Mouse (Mus musculus) stomach, embryonic 16.5 days (tissue): ENCODE measurements around the gene 2700097O09Rik. TPM values are rescaled to one million over a fixed set of nuclear protein-coding genes. Genes with fewer than 3 reads are reported as not detected.

Source experiments
- ATAC-seq: fragments of 200-750 bp; cut with Nextera tagmentation; 2 replicates; pipeline ENCODE4 v1.8.0; 2017; ENCODE audit warnings: moderate number of reproducible peaks, moderate TSS enrichment; ENCODE audit not compliant: insufficient read depth, low FRiP score
- H3K27ac ChIP-seq: fragments of 300-500 bp; sonication (generic); 2 replicates; pipeline ENCODE4 v1.5.1; 2014; ENCODE audit warnings: low read length
- H3K27me3 ChIP-seq: fragments of 300-500 bp; sonication (generic); 2 replicates; pipeline ENCODE4 v1.6.1; 2014; ENCODE audit warnings: low read length, control low read depth, mixed read lengths; ENCODE audit not compliant: control insufficient read depth, insufficient read depth
- H3K36me3 ChIP-seq: fragments of 300-500 bp; sonication (generic); 2 replicates; pipeline ENCODE4 v1.6.1; 2014; ENCODE audit warnings: low read length; ENCODE audit not compliant: control insufficient read depth, insufficient read depth
- H3K4me1 ChIP-seq: fragments of 300-500 bp; sonication (generic); 2 replicates; pipeline ENCODE4 v1.6.1; 2014; ENCODE audit warnings: low read length, control low read depth, mixed read lengths; ENCODE audit not compliant: control insufficient read depth, insufficient read depth
- H3K4me2 ChIP-seq: fragments of 300-500 bp; sonication (generic); 2 replicates; pipeline ENCODE4 v1.6.1; 2014; ENCODE audit warnings: low read depth, low read length, mixed read lengths
- H3K4me3 ChIP-seq: fragments of 300-500 bp; sonication (generic); replicated peaks from 2 replicates; pipeline ENCODE4 v1.5.1; 2014; ENCODE audit warnings: mild to moderate bottlenecking, low read length
- H3K9ac ChIP-seq: fragments of 300-500 bp; sonication (generic); 2 replicates; pipeline ENCODE4 v1.6.1; 2014; ENCODE audit warnings: low read length
- H3K9me3 ChIP-seq: fragments of 300-500 bp; sonication (generic); replicated peaks from 2 replicates; pipeline ENCODE4 v1.6.1; 2016; ENCODE audit warnings: low read length, control low read depth; ENCODE audit not compliant: control insufficient read depth
- WGBS: fragments of 180-500 bp; shearing (Covaris S2); extraction: QIAGEN DNeasy Blood & Tissue Kit; methylation state at CpG from one replicate; pipeline ENCODE4 v1.1.7; 2014; 5-methylcytosine and 5-hydroxymethylcytosine counted together
- polyA plus RNA-seq: library from polyadenylated mRNA; unstranded; fragments of >200 nt; fragmentation: Nextera tagmentation; extraction: Ambion mirVana; gene quantifications from 2 replicates; pipeline ENCODE4 v1.2.1, GENCODE M21; 2015

2700097O09Rik gene
- polyA plus RNA-seq, 1 experiment from 2014 or later = 32.9 TPM

DNA sequence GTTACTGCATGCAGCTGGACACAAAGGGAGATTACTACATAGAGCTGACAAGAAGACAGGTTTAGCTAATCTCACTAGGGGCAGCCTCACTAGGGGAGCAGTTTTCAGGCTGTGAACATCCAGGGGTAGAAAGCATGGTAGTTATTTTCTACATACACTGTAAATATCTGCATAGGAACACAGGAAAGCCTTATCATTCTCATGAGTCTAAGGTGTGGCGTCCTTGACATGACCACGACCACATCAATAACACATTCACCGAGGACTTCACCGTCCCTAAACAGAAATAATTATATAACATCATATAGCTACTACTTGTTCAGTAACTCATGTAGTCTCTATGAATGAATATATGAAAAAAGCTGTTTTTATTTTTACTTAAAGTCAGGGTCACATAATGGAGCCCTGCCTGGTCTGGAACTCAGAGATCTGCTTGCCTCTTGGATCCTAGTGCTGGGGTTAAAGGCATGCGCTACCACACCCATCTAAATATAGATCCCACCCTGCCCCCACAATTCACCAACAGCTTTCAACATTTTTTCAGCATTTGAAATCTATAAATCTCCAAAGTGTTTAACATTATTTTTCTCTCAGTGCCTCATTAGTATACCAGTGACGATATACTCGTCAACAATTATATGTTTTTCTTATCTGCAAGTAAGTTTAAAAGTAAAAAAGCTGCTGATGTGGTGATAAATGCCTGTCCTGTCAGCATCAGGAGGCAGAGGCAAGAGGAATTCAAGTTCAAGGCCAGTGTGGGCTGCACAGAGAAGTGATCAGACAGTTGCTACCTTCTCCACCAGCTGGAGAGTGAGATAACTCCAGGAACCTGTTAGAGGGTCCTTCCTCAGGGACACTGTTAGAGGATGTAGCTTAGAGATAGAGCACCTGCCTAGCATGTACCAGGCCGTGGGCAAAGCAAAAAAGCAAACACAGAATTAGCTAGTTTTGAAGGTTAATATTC, 28.4 kb downstream of the 2700097O09Rik start:
- Histone ChIP-seq H3K9me3 (no peaks in the 10 kb centered on the region), H3K27ac (no peak overlapping the region), H3K4me2 (no peak overlapping the region), H3K27me3 (no peaks in the 10 kb centered on the region), H3K9ac (no peak overlapping the region), H3K4me3 (no peak overlapping the region), H3K4me1 (no peaks in the 10 kb centered on the region), H3K36me3 (no peaks in the 10 kb centered on the region)
- ATAC-seq = no peak
- WGBS = 80% methylated on average over 8 of the region's 8 CpGs

DNA sequence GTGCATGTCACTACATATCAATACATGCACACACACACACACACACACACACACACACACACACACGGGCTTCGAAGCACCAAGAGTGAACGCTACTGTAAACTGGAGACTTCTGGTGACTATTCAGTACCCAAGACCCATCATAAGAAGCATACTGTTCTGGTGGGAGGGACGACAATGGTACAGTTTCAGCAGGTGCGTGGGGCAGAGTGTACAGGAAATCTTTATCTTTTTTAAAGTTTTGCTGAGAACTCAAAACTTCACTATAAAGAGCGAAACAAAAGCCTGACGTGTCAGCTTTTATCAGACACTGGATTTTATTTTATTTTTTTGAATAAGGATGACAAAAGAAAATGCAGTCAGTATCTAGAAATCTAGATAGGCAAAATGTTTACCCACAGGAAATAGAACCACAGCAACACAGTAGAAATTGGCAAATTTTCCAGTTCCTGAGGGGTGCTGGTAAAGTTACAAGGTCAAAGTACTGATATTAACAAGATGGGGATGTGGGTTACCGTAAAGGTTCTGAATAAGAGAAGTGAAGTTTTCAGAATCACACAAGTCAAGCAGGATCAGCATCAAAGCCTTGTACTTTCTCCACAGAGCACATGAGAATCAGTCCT, 30.1 kb downstream of the 2700097O09Rik start:
- H3K4me3 ChIP-seq = no peak overlapping the region
- H3K9me3 ChIP-seq = no peaks in the 10 kb centered on the region
- no peaks in the 10 kb centered on the region for H3K27me3 ChIP-seq
- H3K27ac ChIP-seq = no peak overlapping the region
- 93% methylated on average over 8 of the region's 8 CpGs for WGBS
- H3K9ac ChIP-seq = no peak overlapping the region
- H3K36me3 ChIP-seq = 0 out of 2 replicates have a peak, but pooled peaks cover 4% of the 10 kb centered on the region
- H3K4me2 ChIP-seq = no peak overlapping the region
- no peak for ATAC-seq
- no peaks in the 10 kb centered on the region for H3K4me1 ChIP-seq

DNA sequence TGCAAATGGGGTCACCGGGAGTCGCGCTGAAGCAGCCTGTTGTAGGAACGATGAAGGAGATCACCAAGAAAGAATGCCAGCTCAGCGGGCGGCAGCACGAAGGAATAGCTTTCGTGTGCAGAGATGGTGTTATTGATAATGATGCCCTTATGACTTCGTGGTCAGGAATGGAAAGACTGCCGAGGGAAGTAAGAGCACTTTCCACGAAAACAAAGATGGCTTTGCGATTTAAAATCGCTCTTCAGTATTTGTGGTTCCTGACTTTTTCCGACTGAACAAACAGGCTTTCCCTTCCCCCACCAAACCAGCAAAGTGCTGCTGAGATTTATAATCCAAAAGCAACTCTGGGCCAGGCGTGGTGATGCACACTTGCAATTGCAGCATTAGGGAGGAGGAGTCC, 38.9 kb downstream of the 2700097O09Rik start:
- no peak for ATAC-seq
- H3K9ac ChIP-seq = no peak overlapping the region
- H3K9me3 ChIP-seq = no peaks in the 10 kb centered on the region
- H3K27ac ChIP-seq = no peak overlapping the region
- H3K27me3 ChIP-seq = no peaks in the 10 kb centered on the region
- H3K4me3 ChIP-seq = no peak overlapping the region
- H3K4me2 ChIP-seq = no peak overlapping the region
- WGBS = 71% methylated on average over 15 of the region's 15 CpGs
- H3K4me1 ChIP-seq = no peaks in the 10 kb centered on the region
- H3K36me3 ChIP-seq = 0 out of 2 replicates have a peak, but pooled peaks cover under 1% of the 10 kb centered on the region

DNA sequence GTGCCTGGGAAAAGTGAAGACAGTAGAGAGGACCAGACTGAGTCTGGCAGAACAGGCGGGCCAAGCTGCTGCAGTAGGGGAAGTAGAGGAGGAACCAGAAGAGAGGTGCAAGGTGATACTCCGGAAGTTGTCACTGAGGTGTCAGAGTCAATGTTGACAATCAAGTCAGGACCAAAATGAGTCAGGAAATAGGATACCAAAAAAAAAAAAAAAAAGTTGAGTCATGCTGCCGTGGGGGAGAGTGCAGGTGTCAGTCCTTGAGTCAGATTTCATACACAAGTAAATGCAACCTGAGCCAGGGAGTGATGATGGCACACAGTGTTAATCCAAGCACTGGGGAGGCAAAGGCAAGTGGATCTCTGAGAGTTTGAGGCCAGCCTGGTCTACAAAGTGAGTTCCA, 52.8 kb downstream of the 2700097O09Rik start:
- no peak for ATAC-seq
- Histone ChIP-seq H3K9ac (no peak overlapping the region), H3K4me3 (no peak overlapping the region), H3K27ac (no peak overlapping the region), H3K27me3 (no peaks in the 10 kb centered on the region), H3K36me3 (no peaks in the 10 kb centered on the region), H3K4me2 (no peak overlapping the region), H3K9me3 (no peaks in the 10 kb centered on the region), H3K4me1 (no peaks in the 10 kb centered on the region)
- 25% methylated on average over 3 of the region's 3 CpGs for WGBS

DNA sequence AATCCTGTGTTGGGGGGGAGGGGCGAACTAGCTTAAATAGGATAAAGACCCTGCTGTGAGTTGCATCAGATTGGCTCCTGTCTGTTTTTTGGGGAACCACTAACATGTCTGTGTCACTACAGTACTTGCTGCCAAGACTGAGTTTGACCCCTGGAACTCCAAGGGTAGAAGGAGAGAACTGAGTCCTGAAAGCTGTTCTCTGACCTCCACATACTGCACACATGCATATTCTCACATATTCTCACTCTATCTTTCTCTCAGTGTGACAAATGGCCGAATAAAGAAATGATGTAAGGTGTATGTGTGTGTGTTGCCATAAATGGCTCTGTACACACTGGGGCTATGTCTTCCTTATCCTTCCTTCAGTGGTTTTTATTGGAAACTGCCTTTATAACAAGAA, 56.6 kb downstream of the 2700097O09Rik start:
- H3K4me2 ChIP-seq = no peak overlapping the region
- no peak overlapping the region for H3K9ac ChIP-seq
- no peaks in the 10 kb centered on the region for H3K9me3 ChIP-seq
- H3K4me1 ChIP-seq = no peaks in the 10 kb centered on the region
- no peaks in the 10 kb centered on the region for H3K36me3 ChIP-seq
- H3K27ac ChIP-seq = no peak overlapping the region
- H3K27me3 ChIP-seq = no peaks in the 10 kb centered on the region
- no peak overlapping the region for H3K4me3 ChIP-seq
- ATAC-seq = no peak
- 81% methylated on average over 2 of the region's 2 CpGs for WGBS

DNA sequence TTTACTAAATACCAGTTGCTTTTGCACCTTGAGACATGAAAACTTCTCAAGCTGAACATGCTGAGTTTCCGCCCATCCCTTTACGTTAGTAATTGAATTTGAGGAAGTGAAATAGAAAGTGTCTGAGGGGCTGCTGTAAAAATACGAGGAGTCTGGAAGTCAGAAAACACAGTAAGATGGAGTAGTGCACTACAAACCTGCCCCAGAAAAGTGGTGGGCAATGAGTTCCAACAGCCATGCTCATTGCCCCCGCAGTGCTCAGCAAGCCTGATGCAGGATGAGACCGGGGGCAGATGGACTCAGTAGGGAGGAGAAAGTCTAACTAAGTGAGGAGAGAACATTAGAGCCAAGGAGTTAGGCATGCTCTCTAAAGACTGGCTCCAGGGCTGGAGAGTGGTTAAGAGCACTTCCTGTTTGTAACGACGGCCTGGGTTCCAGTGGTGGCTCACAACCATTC, 60.5 kb downstream of the 2700097O09Rik start:
- H3K4me3 ChIP-seq = no peak overlapping the region
- no peak overlapping the region for H3K27ac ChIP-seq
- H3K4me2 ChIP-seq = no peak overlapping the region
- ATAC-seq = no peak
- no peak overlapping the region for H3K9ac ChIP-seq
- WGBS = 78% methylated on average over 7 of the region's 7 CpGs
- H3K36me3 ChIP-seq = no peaks in the 10 kb centered on the region
- H3K4me1 ChIP-seq = no peaks in the 10 kb centered on the region
- no peaks in the 10 kb centered on the region for H3K9me3 ChIP-seq
- no peaks in the 10 kb centered on the region for H3K27me3 ChIP-seq

DNA sequence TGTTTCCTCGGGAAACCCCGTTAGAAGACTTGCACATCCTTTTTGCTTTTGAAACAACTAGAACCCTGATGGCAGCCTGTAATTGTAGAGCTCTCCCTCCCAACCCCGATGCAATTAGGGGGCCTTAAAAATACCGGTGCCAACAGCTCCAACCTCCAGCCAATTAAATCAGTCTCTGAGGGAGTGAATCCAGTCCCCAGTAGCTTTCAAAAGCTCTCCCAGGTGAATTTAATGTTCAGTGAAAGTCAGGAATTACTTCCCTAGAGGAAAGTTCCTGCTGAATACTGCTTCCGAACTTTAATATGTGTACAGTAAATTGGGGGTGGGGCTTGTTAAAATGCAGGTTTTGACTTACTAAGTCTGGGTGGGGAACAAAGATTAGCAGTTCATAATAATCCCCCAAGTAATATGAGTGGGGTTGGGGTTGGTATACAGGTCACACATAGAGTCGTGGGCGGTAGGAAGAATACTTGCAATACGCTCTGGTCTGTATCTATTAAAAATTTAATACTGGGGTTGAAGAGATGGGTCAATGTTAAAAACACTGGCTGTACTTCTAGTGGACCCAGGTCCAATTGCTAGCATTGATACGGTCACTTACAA, 62.7 kb downstream of the 2700097O09Rik start:
- no peaks in the 10 kb centered on the region for H3K9me3 ChIP-seq
- WGBS = 76% methylated on average over 9 of the region's 9 CpGs
- no peak overlapping the region for H3K9ac ChIP-seq
- no peak overlapping the region for H3K4me2 ChIP-seq
- H3K27ac ChIP-seq = no peak overlapping the region
- H3K27me3 ChIP-seq = no peaks in the 10 kb centered on the region
- no peak overlapping the region for H3K4me3 ChIP-seq
- ATAC-seq = no peak
- no peaks in the 10 kb centered on the region for H3K36me3 ChIP-seq
- H3K4me1 ChIP-seq = no peaks in the 10 kb centered on the region

DNA sequence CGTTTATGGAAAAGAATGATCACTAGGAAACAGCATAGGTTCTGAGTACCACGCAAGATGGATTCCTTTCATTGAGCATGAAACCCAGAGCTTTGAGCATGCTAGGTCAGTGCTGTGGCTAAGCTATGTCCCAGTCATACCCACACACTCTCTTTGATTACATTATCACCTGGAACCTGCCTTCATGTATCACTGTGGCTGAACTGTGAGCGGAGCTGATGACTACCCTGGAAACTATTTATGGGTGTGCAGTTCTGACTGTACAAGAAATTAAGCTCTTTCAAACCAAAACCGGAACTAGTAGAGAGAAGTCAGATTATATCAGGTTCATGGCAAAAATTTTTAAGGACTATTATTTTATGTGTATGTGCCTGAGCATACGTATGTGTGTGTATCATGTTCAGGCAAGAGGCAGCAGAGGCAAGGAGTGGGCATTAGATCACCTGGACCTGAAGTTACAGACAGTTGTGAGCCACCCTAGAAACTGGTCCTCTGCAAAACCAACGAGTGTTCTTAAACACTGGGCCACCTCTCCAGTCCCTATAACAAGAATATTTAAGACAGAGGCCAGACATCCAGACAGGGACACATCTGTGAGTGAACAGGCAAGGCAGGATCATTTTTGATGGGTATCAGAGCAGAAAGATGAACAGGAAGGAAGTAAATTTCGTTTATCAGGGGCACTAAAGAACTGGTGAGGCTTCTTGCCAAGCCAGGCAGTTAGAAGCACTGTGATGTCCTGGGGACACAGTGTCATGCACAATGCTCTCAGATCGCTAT, 63.4 kb downstream of the 2700097O09Rik start:
- Histone ChIP-seq H3K9ac (no peak overlapping the region), H3K9me3 (no peaks in the 10 kb centered on the region), H3K4me3 (no peak overlapping the region), H3K27me3 (no peaks in the 10 kb centered on the region), H3K36me3 (no peaks in the 10 kb centered on the region), H3K4me2 (no peak overlapping the region), H3K27ac (no peak overlapping the region), H3K4me1 (no peaks in the 10 kb centered on the region)
- no peak for ATAC-seq
- 72% methylated on average over 8 of the region's 8 CpGs for WGBS
